Mouse (Mus musculus) embryo, embryonic 10.5 days (tissue): ENCODE measurements around the gene Ccdc182.

ENCODE experiments used
- DNase-seq: peaks from one replicate; pipeline ENCODE4 v3.0.0-alpha.2; 2015; ENCODE audit warnings: low spot score

Ccdc182 gene

GRCm38 (mm10) chr11:88280426-88280836 is 13.4 kb upstream of the Ccdc182 start:
- DNase-seq = peak; percentile 90

- peak; percentile 57 for DNase-seq
These were observed 12.3 kb upstream of the Ccdc182 start for GRCm38 (mm10) chr11:88281428-88282119.

- DNase-seq = no peak
These were observed 11.3 kb upstream of the Ccdc182 start for GRCm38 (mm10) chr11:88282516-88282915.

GRCm38 (mm10) chr11:88286019-88286418 is 7.8 kb upstream of the Ccdc182 start:
- DNase-seq = no peak

GRCm38 (mm10) chr11:88288400-88288799 is 5.5 kb upstream of the Ccdc182 start:
- no peak for DNase-seq

- DNase-seq = no peak
These were observed 5.0 kb upstream of the Ccdc182 start for GRCm38 (mm10) chr11:88288805-88289340.

GRCm38 (mm10) chr11:88291245-88291644 is 2.6 kb upstream of the Ccdc182 start:
- no peak for DNase-seq

- no peak for DNase-seq
These were observed 2.2 kb upstream of the Ccdc182 start for GRCm38 (mm10) chr11:88291688-88292087.

GRCm38 (mm10) chr11:88294394-88294710 is 494 bp downstream of the Ccdc182 start:
- no peak for DNase-seq

GRCm38 (mm10) chr11:88295298-88295697 is 1.4 kb downstream of the Ccdc182 start:
- DNase-seq = no peak

GRCm38 (mm10) chr11:88297526-88297925 is 3.7 kb downstream of the Ccdc182 start:
- peak; percentile 87 for DNase-seq

- no peak for DNase-seq
These were observed 5.5 kb downstream of the Ccdc182 start for GRCm38 (mm10) chr11:88299345-88299744.

- DNase-seq = peak; percentile 75
These were observed 7.8 kb downstream of the Ccdc182 start for GRCm38 (mm10) chr11:88301619-88302018.

- no peak for DNase-seq
These were observed 11.9 kb downstream of the Ccdc182 start for GRCm38 (mm10) chr11:88305759-88306158.

GRCm38 (mm10) chr11:88307616-88308543 is 14.0 kb downstream of the Ccdc182 start:
- DNase-seq = no peak

- peak; percentile 60 for DNase-seq
These were observed 15.3 kb downstream of the Ccdc182 start for GRCm38 (mm10) chr11:88309059-88309700.

GRCm38 (mm10) chr11:88310773-88311172 is 16.9 kb downstream of the Ccdc182 start:
- DNase-seq = no peak

GRCm38 (mm10) chr11:88311606-88312005 is 17.7 kb downstream of the Ccdc182 start:
- DNase-seq = no peak

GRCm38 (mm10) chr11:88313512-88313911 is 19.7 kb downstream of the Ccdc182 start:
- peak; percentile 77 for DNase-seq

GRCm38 (mm10) chr11:88314471-88314870 is 20.6 kb downstream of the Ccdc182 start:
- DNase-seq = no peak

- DNase-seq = no peak
These were observed 21.5 kb downstream of the Ccdc182 start for GRCm38 (mm10) chr11:88315393-88315792.

GRCm38 (mm10) chr11:88318850-88319249 is 25.0 kb downstream of the Ccdc182 start:
- no peak for DNase-seq
